Mouse (Mus musculus) heart, embryonic 13.5 days (tissue): ENCODE measurements around the gene Ppef1. TPM values are rescaled to one million over a fixed set of nuclear protein-coding genes. Genes with fewer than 3 reads are reported as not detected.

ENCODE experiments used
- ATAC-seq: fragments of 200-750 bp; cut with Nextera tagmentation; 2 replicates; pipeline ENCODE4 v1.8.0; 2017; ENCODE audit warnings: moderate TSS enrichment; ENCODE audit not compliant: insufficient number of reproducible peaks, low FRiP score, low TSS enrichment; ENCODE audit errors: extremely low read depth
- H3K27ac ChIP-seq: fragments of 300-500 bp; sonication (generic); replicated peaks from 2 replicates; pipeline ENCODE4 v1.5.1; 2015; ENCODE audit warnings: moderate library complexity, mild to moderate bottlenecking, inconsistent platforms
- H3K27me3 ChIP-seq: fragments of 300-500 bp; sonication (generic); replicated peaks from 2 replicates; pipeline ENCODE4 v1.6.1; 2015; ENCODE audit warnings: mild to moderate bottlenecking, inconsistent platforms
- H3K36me3 ChIP-seq: fragments of 300-500 bp; sonication (generic); 2 replicates; pipeline ENCODE4 v1.6.1; 2015; ENCODE audit warnings: mild to moderate bottlenecking, inconsistent platforms
- H3K4me1 ChIP-seq: fragments of 300-500 bp; sonication (generic); 2 replicates; pipeline ENCODE4 v1.6.1; 2015; ENCODE audit warnings: inconsistent platforms
- H3K4me2 ChIP-seq: fragments of 300-500 bp; sonication (generic); 2 replicates; pipeline ENCODE4 v1.6.1; 2015; ENCODE audit warnings: inconsistent platforms, mild to moderate bottlenecking, moderate library complexity
- H3K4me3 ChIP-seq: fragments of 300-500 bp; sonication (generic); 2 replicates; pipeline ENCODE4 v1.5.1; 2015; ENCODE audit warnings: moderate library complexity, mild to moderate bottlenecking, inconsistent platforms
- H3K9ac ChIP-seq: fragments of 300-500 bp; sonication (generic); 2 replicates; pipeline ENCODE4 v1.6.1; 2015; ENCODE audit warnings: inconsistent platforms, mild to moderate bottlenecking, moderate library complexity
- H3K9me3 ChIP-seq: fragments of 300-500 bp; sonication (generic); 2 replicates; pipeline ENCODE4 v1.6.1; 2016; ENCODE audit warnings: inconsistent platforms
- WGBS: fragments of 180-500 bp; shearing (Covaris S2); methylation state at CpG from one replicate; pipeline ENCODE4 v1.1.7; 2015; ENCODE audit warnings: mixed read lengths; 5-methylcytosine and 5-hydroxymethylcytosine counted together
- polyA plus RNA-seq: library from polyadenylated mRNA; unstranded; fragments of >200 nt; fragmentation: Nextera tagmentation; extraction: Ambion mirVana; gene quantifications from 2 replicates; pipeline ENCODE4 v1.2.1, GENCODE M21; 2015

The Ppef1 gene
- polyA plus RNA-seq, 1 experiment from 2014 or later, result not detected

DNA sequence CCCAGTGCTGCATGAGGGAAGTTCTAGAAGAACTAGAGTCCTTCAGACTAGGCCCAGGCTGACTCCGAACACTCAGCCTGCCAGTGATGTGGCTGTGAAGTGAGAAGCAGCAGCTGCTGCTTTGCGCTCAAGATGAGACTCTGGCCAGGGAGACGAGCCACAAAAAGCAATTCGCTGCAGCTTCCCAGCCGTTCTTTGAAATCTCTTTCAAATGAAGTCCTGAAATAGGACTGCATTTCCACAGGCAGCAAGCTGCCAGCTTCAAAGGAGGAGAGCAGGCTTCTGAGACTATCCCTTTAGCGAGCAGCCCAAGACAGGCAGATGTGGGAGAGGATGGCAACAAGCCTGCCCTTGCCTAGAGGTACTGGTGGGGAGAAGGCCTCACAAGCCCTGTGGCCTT is 142.6 kb downstream of the Ppef1 start:
- H3K27me3 ChIP-seq, result no peaks in the 10 kb centered on the region
- 60% methylated on average over 6 of the region's 6 CpGs for WGBS
- no peak overlapping the region for H3K4me3 ChIP-seq
- H3K4me2 ChIP-seq, result no peak overlapping the region
- ATAC-seq, result no peak
- no peak overlapping the region for H3K9ac ChIP-seq
- no peaks in the 10 kb centered on the region for H3K9me3 ChIP-seq
- no peak overlapping the region for H3K27ac ChIP-seq
- peaks cover 27% of the 10 kb centered on the region for H3K4me1 ChIP-seq
- peaks cover 11% of the 10 kb centered on the region; the same call in 1 of the 2 replicates for H3K36me3 ChIP-seq

DNA sequence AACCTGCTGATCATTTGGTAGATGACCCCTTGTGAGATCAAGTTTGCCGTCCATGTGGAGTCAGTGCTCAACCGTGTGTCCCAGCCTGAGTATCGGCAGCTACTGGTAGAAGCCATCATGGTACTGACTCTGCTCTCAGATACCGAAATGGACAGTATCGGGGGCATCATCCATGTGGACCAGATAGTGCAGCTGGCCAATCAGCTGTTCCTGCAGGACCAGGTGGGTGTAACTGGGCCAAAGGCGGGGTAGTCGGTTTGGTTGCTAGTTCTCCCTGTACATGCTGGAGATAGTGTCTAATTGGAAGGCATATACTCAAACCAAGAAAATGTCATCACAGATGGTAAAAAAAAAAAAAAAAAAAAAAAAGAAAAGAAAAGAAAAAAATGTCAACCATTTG is 145.4 kb downstream of the Ppef1 start:
- Histone ChIP-seq H3K36me3 (peaks cover 19% of the 10 kb centered on the region), H3K4me3 (no peak overlapping the region), H3K27me3 (no peaks in the 10 kb centered on the region; the same call in 1 of the 2 replicates), H3K4me1 (peaks cover 23% of the 10 kb centered on the region), H3K4me2 (no peak overlapping the region), H3K27ac (no peak overlapping the region), H3K9me3 (no peaks in the 10 kb centered on the region), H3K9ac (no peak overlapping the region)
- WGBS, result 86% methylated on average over 7 of the region's 7 CpGs
- ATAC-seq, result no peak

DNA sequence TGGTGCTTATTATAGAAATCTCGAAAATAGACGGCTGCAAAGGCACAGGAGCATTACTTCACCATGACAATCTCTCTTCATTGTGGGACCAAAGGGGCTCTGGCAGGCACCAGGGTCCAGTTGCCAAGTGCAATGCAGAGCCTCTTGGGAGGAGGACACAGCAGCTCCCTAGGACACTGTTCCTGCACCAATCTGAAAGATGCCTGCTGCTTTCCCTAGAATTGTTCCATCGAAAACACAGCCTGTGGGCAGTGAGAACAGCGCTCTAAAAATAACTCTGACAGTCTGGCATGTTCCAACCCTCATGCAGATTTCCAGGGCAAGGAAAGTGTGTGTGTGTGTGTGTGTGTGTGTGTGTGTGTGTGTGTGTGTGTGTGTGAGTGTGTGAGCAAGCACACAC is 147.0 kb downstream of the Ppef1 start:
- peaks cover 23% of the 10 kb centered on the region for H3K4me1 ChIP-seq
- no peak overlapping the region for H3K4me2 ChIP-seq
- H3K27me3 ChIP-seq, result no peaks in the 10 kb centered on the region; the same call in 1 of the 2 replicates
- H3K9ac ChIP-seq, result no peak overlapping the region
- H3K27ac ChIP-seq, result peak overlapping the region; percentile 90
- whole genome bisulfite sequencing, result 56% methylated on average over 4 of the region's 4 CpGs
- peaks cover 24% of the 10 kb centered on the region for H3K36me3 ChIP-seq
- peak; percentile 54 for ATAC-seq
- no peaks in the 10 kb centered on the region for H3K9me3 ChIP-seq
- no peak overlapping the region for H3K4me3 ChIP-seq

GRCm38 (mm10) chrX:160585110-160585509 is 150.5 kb downstream of the Ppef1 start:
- Histone ChIP-seq H3K9me3 (no peaks in the 10 kb centered on the region), H3K27me3 (no peaks in the 10 kb centered on the region; the same call in 1 of the 2 replicates), H3K4me2 (no peak overlapping the region), H3K27ac (no peak overlapping the region), H3K36me3 (peaks cover 26% of the 10 kb centered on the region), H3K4me1 (peaks cover 23% of the 10 kb centered on the region), H3K4me3 (no peak overlapping the region), H3K9ac (no peak overlapping the region)
- ATAC-seq, result no peak
- 42% methylated on average over 1 of the region's 1 CpGs for WGBS

- Histone ChIP-seq H3K9me3 (no peaks in the 10 kb centered on the region), H3K4me1 (peaks cover 23% of the 10 kb centered on the region), H3K9ac (no peak overlapping the region), H3K4me3 (no peak overlapping the region), H3K27ac (no peak overlapping the region), H3K4me2 (no peak overlapping the region), H3K27me3 (no peaks in the 10 kb centered on the region; the same call in 1 of the 2 replicates), H3K36me3 (peaks cover 25% of the 10 kb centered on the region)
- no peak for ATAC-seq
- 73% methylated on average over 4 of the region's 4 CpGs for WGBS
These were observed 151.3 kb downstream of the Ppef1 start for GRCm38 (mm10) chrX:160584148-160584838.

DNA sequence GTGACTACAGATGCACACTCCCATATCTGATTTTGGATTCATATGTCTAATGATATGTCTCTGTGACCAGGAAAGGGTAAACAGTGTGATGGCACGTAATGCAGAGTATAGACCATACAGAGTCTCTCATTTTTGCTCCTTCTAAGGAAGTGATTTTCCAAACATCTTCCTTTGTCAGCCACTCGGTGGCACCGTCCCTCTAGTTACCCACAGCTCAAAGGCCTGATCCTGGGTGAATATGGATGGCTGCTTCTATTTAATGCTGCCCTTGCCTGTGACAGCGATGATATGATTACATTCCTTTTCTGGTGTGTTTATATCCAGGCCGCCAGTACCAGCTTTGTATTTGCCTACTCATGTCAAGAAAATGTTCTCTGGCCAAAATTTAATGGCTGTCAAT is 152.0 kb downstream of the Ppef1 start:
- Histone ChIP-seq H3K4me2 (no peak overlapping the region), H3K27me3 (no peaks in the 10 kb centered on the region; the same call in 1 of the 2 replicates), H3K36me3 (peaks cover 25% of the 10 kb centered on the region), H3K9ac (no peak overlapping the region), H3K9me3 (no peaks in the 10 kb centered on the region), H3K27ac (no peak overlapping the region), H3K4me3 (no peak overlapping the region), H3K4me1 (peaks cover 19% of the 10 kb centered on the region)
- WGBS, result 58% methylated on average over 5 of the region's 5 CpGs
- ATAC-seq, result no peak

Other genes starting within 250 kb of the Ppef1 start
- gene Phka2, start 233.6 kb downstream of the Ppef1 start, polyA plus RNA-seq, result 19.0 and 20.9 TPM in 2 replicates
- gene Rs1, start 32.2 kb upstream of the Ppef1 start, polyA plus RNA-seq, result not detected in 2 replicates
- 0.07 TPM in 1 of 2 replicates, not detected in the other for gene Gja6, start 171.3 kb upstream of the Ppef1 start, polyA plus RNA-seq